Mouse (Mus musculus): ENCODE results near the gene Rnf216.
A peak's percentile ranks its signal among the peaks of the same experiment; 100 is the strongest.

- no peak for TF ChIP-seq CTCF (IDR thresholded peaks at IDR 0.05; ENCODE audit: control insufficient read depth, insufficient read depth, insufficient read length)
- peak; percentile 90 for TF ChIP-seq MAX (IDR thresholded peaks at IDR 0.05)
- TF ChIP-seq USF1 (IDR thresholded peaks at IDR 0.05; ENCODE audit: low read depth), result no peak
- TF ChIP-seq MYOG (IDR thresholded peaks at IDR 0.05; ENCODE audit: control insufficient read depth, extremely low read depth, insufficient read length), result no peak
- no peak for TF ChIP-seq CEBPB (IDR thresholded peaks at IDR 0.05; ENCODE audit: low read depth)
- TF ChIP-seq FOSL1 (IDR thresholded peaks at IDR 0.05; ENCODE audit: insufficient read depth, low read length, poor library complexity, severe bottlenecking), result no peak
Observed at GRCm38 (mm10) chr5:142961881-142962443, 150.8 kb downstream of the Rnf216 start.

All from C2C12 (cell line).